Mouse (Mus musculus): ENCODE data around the gene Pcnt. TPM values are rescaled to one million over a fixed set of nuclear protein-coding genes. Genes with fewer than 3 reads are reported as not detected.

Pcnt gene
- polyA plus RNA-seq, 1 experiment from 2014 or later: 24.3 TPM

DNA sequence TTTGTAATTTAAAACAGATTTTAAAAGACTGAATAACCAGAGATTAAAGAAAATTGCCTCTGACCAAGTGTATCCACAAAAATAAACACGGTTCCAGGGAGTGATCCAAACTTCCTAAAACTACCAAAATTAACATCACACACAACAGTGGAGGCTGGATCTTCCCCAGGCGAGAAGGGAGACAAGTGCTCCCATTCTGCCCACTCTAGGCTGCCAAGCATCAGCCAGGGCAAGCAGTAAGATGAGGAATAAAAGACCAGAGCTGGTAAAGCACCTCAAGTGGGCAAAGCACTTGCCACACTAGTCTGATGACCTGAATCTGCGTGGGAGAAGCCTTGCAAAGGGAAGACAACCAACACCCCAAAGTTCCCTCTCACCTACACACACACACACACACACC, 70.8 kb downstream of the Pcnt start:
- Histone ChIP-seq H3K9ac (ENCODE audit: low read length) (no peak overlapping the region), H3K27ac (ENCODE audit: low read depth, low read length) (no peak overlapping the region), H3K4me3 (ENCODE audit: low read depth, low read length) (no peak overlapping the region), H3K4me2 (ENCODE audit: low read depth, low read length, severe bottlenecking) (no peak overlapping the region), H3K4me1 (replicated peaks; ENCODE audit: control insufficient read depth, insufficient read depth, low read length) (no peaks in the 10 kb centered on the region), H3K36me3 (ENCODE audit: control insufficient read depth, insufficient read depth, low read length) (no peaks in the 10 kb centered on the region; the same call in 1 of the 2 replicates), H3K9me3 (ENCODE audit: control insufficient read depth, low read length) (no peaks in the 10 kb centered on the region), H3K27me3 (ENCODE audit: control insufficient read depth, insufficient read depth, low read length) (no peaks in the 10 kb centered on the region)
- DNase-seq (ENCODE audit: low spot score) (no peak), ATAC-seq (replicated peaks; ENCODE audit: low FRiP score) (no peak)
- WGBS: 78% methylated on average over 3 of the region's 3 CpGs

DNA sequence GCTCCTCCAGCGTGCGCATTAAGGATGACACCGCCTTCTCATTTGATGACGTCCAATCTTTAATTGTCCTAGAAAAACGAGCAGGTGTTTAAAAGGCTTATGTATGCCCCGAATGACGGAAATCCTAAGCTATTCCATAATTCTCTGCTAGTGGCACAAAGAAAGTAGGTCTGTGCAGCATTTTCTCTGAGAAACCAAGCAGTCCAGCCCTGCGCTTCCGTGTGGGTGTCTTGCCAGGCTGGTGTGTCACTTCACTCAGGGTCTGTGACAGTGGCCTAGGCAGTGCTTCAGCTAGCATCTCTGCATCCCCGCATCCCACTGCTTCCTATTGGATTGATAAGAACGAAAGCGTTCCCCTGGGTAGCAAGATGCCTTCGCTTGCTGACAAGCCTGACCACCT, 73.8 kb downstream of the Pcnt start:
- DNase-seq (ENCODE audit: low spot score) (no peak), ATAC-seq (replicated peaks; ENCODE audit: low FRiP score) (no peak)
- no peak overlapping the region for H3K4me2 ChIP-seq (ENCODE audit: low read depth, low read length, severe bottlenecking)
- no peaks in the 10 kb centered on the region for H3K4me1 ChIP-seq (replicated peaks; ENCODE audit: control insufficient read depth, insufficient read depth, low read length)
- no peaks in the 10 kb centered on the region for H3K27me3 ChIP-seq (ENCODE audit: control insufficient read depth, insufficient read depth, low read length)
- 95% methylated on average over 13 of the region's 13 CpGs for WGBS
- H3K27ac ChIP-seq (ENCODE audit: low read depth, low read length): no peak overlapping the region
- H3K9me3 ChIP-seq (ENCODE audit: control insufficient read depth, low read length): no peaks in the 10 kb centered on the region
- no peak overlapping the region for H3K9ac ChIP-seq (ENCODE audit: low read length)
- H3K4me3 ChIP-seq (ENCODE audit: low read depth, low read length): no peak overlapping the region
- H3K36me3 ChIP-seq (ENCODE audit: control insufficient read depth, insufficient read depth, low read length): no peaks in the 10 kb centered on the region; the same call in 1 of the 2 replicates

DNA sequence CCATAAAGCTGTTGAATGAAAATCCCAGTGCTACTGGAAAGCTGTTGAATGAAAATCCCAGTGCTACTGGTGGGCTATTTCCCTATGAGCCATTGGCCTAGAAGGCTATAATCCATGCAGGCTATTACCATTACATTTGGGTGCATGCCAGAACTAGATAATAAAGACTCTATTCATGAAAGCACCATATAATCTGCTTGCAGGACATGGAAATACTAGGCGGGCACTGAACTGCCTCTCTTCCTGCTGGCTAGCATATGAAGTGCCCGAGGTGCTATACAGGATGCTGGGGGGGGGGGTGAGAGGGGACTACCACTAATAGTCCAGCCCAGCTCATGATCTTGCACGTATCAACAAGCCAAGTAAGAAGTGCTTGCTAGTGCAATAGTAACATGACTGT, 79.4 kb downstream of the Pcnt start:
- 75% methylated on average over 3 of the region's 3 CpGs for WGBS
- H3K9me3 ChIP-seq (ENCODE audit: control insufficient read depth, low read length): no peaks in the 10 kb centered on the region
- no peaks in the 10 kb centered on the region; the same call in 1 of the 2 replicates for H3K36me3 ChIP-seq (ENCODE audit: control insufficient read depth, insufficient read depth, low read length)
- no peak overlapping the region for H3K4me2 ChIP-seq (ENCODE audit: low read depth, low read length, severe bottlenecking)
- H3K27ac ChIP-seq (ENCODE audit: low read depth, low read length): no peak overlapping the region
- H3K9ac ChIP-seq (ENCODE audit: low read length): no peak overlapping the region
- ATAC-seq (replicated peaks; ENCODE audit: low FRiP score) (no peak), DNase-seq (ENCODE audit: low spot score) (no peak)
- no peaks in the 10 kb centered on the region for H3K4me1 ChIP-seq (replicated peaks; ENCODE audit: control insufficient read depth, insufficient read depth, low read length)
- no peak overlapping the region for H3K4me3 ChIP-seq (ENCODE audit: low read depth, low read length)
- no peaks in the 10 kb centered on the region for H3K27me3 ChIP-seq (ENCODE audit: control insufficient read depth, insufficient read depth, low read length)

DNA sequence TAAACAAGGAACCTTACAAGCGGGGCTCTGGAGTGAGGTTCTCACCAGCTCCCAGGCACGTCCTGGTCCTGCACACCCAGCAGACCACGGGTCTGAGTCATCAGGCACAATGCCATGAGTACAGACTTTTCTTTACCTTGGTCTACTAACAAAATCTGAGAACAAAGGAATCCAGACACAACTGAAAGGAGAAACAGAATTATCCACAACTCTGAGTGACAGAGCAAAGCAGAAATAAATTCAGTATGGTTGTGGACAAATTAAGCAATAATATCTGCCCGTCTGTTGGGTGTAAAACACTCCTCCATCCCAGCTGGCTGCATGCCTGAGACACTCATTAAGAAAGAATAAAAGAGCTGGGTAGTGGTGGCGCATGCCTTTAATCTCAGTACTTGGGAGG, 84.1 kb downstream of the Pcnt start:
- Histone ChIP-seq H3K9me3 (ENCODE audit: control insufficient read depth, low read length) (no peaks in the 10 kb centered on the region), H3K36me3 (ENCODE audit: control insufficient read depth, insufficient read depth, low read length) (peaks cover 15% of the 10 kb centered on the region), H3K4me1 (replicated peaks; ENCODE audit: control insufficient read depth, insufficient read depth, low read length) (no peaks in the 10 kb centered on the region), H3K9ac (ENCODE audit: low read length) (no peak overlapping the region), H3K27me3 (ENCODE audit: control insufficient read depth, insufficient read depth, low read length) (no peaks in the 10 kb centered on the region), H3K4me3 (ENCODE audit: low read depth, low read length) (no peak overlapping the region), H3K27ac (ENCODE audit: low read depth, low read length) (no peak overlapping the region), H3K4me2 (ENCODE audit: low read depth, low read length, severe bottlenecking) (no peak overlapping the region)
- DNase-seq (ENCODE audit: low spot score) (no peak), ATAC-seq (replicated peaks; ENCODE audit: low FRiP score) (no peak)
- WGBS: 86% methylated on average over 5 of the region's 5 CpGs

DNA sequence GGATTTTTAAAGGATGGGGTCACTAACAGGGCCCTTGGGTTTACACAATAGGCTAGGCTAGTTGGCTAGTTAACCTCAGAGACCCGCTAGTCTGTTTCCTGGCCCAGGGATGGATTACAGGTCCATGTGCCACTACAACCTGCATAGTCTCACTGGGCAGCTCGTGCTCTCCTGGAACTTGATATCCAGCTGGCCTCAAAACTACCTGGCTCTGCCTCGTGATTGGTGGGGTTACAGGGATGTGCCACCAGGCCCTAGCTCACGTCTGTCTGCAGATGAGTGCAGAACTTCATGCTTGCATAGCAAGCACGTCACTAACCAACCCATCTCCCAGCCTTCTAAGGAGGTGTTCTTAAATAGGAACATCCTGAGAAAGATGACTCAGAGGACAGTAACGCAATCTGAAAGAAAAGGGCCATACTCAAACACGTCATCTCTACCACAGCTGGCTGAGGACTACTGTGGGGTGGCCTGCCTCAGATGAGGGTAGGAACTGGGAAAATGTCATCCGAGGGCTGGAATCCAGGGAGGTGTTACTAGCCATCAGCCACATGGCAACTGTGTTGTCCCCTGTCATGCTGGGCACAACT, 85.2 kb downstream of the Pcnt start:
- Histone ChIP-seq H3K9me3 (ENCODE audit: control insufficient read depth, low read length) (no peaks in the 10 kb centered on the region), H3K4me3 (ENCODE audit: low read depth, low read length) (no peak overlapping the region), H3K4me1 (replicated peaks; ENCODE audit: control insufficient read depth, insufficient read depth, low read length) (no peaks in the 10 kb centered on the region), H3K36me3 (ENCODE audit: control insufficient read depth, insufficient read depth, low read length) (peaks cover 15% of the 10 kb centered on the region), H3K27me3 (ENCODE audit: control insufficient read depth, insufficient read depth, low read length) (no peaks in the 10 kb centered on the region), H3K4me2 (ENCODE audit: low read depth, low read length, severe bottlenecking) (no peak overlapping the region), H3K9ac (ENCODE audit: low read length) (no peak overlapping the region), H3K27ac (ENCODE audit: low read depth, low read length) (no peak overlapping the region)
- ATAC-seq (replicated peaks; ENCODE audit: low FRiP score) (no peak), DNase-seq (ENCODE audit: low spot score) (no peak)
- 91% methylated on average over 8 of the region's 8 CpGs for WGBS

DNA sequence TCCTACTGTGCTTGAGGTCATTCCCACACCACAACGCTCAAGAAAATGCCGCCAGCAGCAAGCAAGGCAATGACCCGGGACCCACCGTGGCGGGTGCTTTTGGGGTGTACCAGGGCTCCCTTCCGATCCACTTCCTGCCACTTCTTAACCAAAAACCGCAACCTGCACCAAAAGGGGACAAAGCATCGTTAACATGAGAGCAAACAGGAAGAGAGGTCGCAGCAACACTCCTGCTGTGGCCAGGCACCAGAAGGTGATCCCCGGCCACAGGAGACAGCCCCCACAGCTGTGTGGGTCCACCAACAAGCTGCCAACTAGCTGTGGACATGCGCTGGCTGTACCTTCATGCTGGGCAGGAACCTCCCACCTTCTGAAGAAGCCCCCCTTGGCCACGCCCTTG, 87.6 kb downstream of the Pcnt start:
- Histone ChIP-seq H3K9ac (ENCODE audit: low read length) (no peak overlapping the region), H3K27ac (ENCODE audit: low read depth, low read length) (no peak overlapping the region), H3K4me3 (ENCODE audit: low read depth, low read length) (no peak overlapping the region), H3K4me2 (ENCODE audit: low read depth, low read length, severe bottlenecking) (no peak overlapping the region), H3K36me3 (ENCODE audit: control insufficient read depth, insufficient read depth, low read length) (peaks cover 15% of the 10 kb centered on the region), H3K9me3 (ENCODE audit: control insufficient read depth, low read length) (no peaks in the 10 kb centered on the region), H3K4me1 (replicated peaks; ENCODE audit: control insufficient read depth, insufficient read depth, low read length) (no peaks in the 10 kb centered on the region), H3K27me3 (ENCODE audit: control insufficient read depth, insufficient read depth, low read length) (no peaks in the 10 kb centered on the region)
- ATAC-seq (replicated peaks; ENCODE audit: low FRiP score): no peak
- WGBS: 93% methylated on average over 12 of the region's 12 CpGs
- DNase-seq (ENCODE audit: low spot score): no peak

DNA sequence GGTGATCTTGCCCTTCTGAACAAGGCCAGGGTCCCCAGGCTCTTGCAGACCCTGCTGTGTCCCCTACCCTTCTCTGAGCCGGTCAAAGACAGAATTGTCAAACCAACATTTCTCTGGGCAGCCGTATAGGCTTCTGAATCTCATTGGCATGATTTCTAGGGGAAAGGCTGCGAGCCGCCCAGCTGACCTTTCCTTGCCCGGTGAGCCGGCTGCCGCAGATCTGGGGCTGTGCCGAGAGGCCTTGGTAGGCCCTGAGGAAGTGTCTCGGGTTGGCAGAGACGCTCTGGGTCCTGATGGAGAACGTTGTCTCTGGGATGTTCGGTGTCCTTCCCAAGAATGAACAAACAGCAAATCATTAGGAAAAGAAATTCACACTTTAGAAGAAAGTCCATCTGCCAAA, 88.6 kb downstream of the Pcnt start:
- no peak for DNase-seq (ENCODE audit: low spot score)
- Histone ChIP-seq H3K36me3 (ENCODE audit: control insufficient read depth, insufficient read depth, low read length) (peaks cover 15% of the 10 kb centered on the region), H3K27ac (ENCODE audit: low read depth, low read length) (no peak overlapping the region), H3K27me3 (ENCODE audit: control insufficient read depth, insufficient read depth, low read length) (no peaks in the 10 kb centered on the region), H3K9me3 (ENCODE audit: control insufficient read depth, low read length) (no peaks in the 10 kb centered on the region), H3K9ac (ENCODE audit: low read length) (no peak overlapping the region), H3K4me2 (ENCODE audit: low read depth, low read length, severe bottlenecking) (no peak overlapping the region), H3K4me3 (ENCODE audit: low read depth, low read length) (no peak overlapping the region), H3K4me1 (replicated peaks; ENCODE audit: control insufficient read depth, insufficient read depth, low read length) (no peaks in the 10 kb centered on the region)
- no peak for ATAC-seq (replicated peaks; ENCODE audit: low FRiP score)
- 96% methylated on average over 12 of the region's 12 CpGs for WGBS

DNA sequence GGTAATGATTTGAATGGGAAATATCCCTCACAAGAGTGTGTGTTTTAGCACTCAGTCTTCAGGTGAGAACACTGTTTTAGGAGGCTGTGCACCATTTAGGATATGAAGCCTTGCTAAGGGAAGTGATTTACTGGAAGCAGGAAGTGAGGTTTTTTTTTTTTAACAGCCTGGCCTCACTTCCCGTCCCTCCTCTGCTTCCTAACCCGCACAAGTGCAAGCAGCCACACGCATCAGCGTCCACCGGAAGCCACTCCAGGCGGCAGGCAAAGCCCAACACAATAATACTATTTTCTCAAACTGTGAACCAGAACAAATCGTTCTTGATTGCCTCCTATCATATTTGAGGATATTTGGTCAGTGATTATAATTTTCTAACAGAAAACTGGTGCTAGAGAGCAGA, 90.6 kb downstream of the Pcnt start:
- 89% methylated on average over 7 of the region's 7 CpGs for WGBS
- ATAC-seq (replicated peaks; ENCODE audit: low FRiP score): no peak
- DNase-seq (ENCODE audit: low spot score): no peak
- Histone ChIP-seq H3K4me2 (ENCODE audit: low read depth, low read length, severe bottlenecking) (no peak overlapping the region), H3K36me3 (ENCODE audit: control insufficient read depth, insufficient read depth, low read length) (peaks cover 15% of the 10 kb centered on the region), H3K27me3 (ENCODE audit: control insufficient read depth, insufficient read depth, low read length) (no peaks in the 10 kb centered on the region), H3K4me1 (replicated peaks; ENCODE audit: control insufficient read depth, insufficient read depth, low read length) (no peaks in the 10 kb centered on the region), H3K27ac (ENCODE audit: low read depth, low read length) (no peak overlapping the region), H3K9ac (ENCODE audit: low read length) (no peak overlapping the region), H3K4me3 (ENCODE audit: low read depth, low read length) (no peak overlapping the region), H3K9me3 (ENCODE audit: control insufficient read depth, low read length) (no peaks in the 10 kb centered on the region)

DNA sequence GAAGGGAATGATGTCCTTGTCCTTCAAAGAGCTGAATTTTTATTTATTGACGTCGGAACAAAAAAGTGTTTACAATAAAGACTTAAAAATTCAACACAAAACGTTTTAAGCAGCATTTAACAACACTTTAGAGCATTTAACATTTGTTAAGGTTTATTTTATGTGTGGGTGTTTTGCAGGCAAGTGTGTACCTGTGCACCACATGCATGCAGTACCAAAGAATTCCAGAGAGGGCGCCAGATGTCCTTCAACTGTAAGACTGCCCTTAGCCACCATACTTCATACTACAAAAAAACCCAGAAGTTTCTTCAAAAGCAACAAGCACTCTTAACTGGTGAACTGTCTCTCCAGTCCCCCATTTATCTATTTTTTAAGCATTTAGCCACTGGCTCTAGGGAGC, 96.0 kb downstream of the Pcnt start:
- Histone ChIP-seq H3K9me3 (ENCODE audit: control insufficient read depth, low read length) (no peaks in the 10 kb centered on the region; the same call in 1 of the 2 replicates), H3K9ac (ENCODE audit: low read length) (no peak overlapping the region), H3K36me3 (ENCODE audit: control insufficient read depth, insufficient read depth, low read length) (no peaks in the 10 kb centered on the region; the same call in 1 of the 2 replicates), H3K27me3 (ENCODE audit: control insufficient read depth, insufficient read depth, low read length) (no peaks in the 10 kb centered on the region; the same call in 1 of the 2 replicates), H3K4me2 (ENCODE audit: low read depth, low read length, severe bottlenecking) (no peak overlapping the region), H3K27ac (ENCODE audit: low read depth, low read length) (no peak overlapping the region), H3K4me3 (ENCODE audit: low read depth, low read length) (no peak overlapping the region), H3K4me1 (replicated peaks; ENCODE audit: control insufficient read depth, insufficient read depth, low read length) (no peaks in the 10 kb centered on the region; the same call in 1 of the 2 replicates)
- DNase-seq (ENCODE audit: low spot score) (peak; percentile 71), ATAC-seq (replicated peaks; ENCODE audit: low FRiP score) (no peak)
- 7% methylated on average over 4 of the region's 4 CpGs for WGBS
